Mouse (Mus musculus) ES-Bruce4 (cell line): ENCODE data around the gene Abcd3. TPM values are rescaled to one million over a fixed set of nuclear protein-coding genes. Genes with fewer than 3 reads are reported as not detected.

ENCODE experiments used
- H3K27ac ChIP-seq: 2 replicates; pipeline ENCODE4 v1.5.1; 2012; ENCODE audit warnings: low read length, inconsistent platforms; ENCODE audit not compliant: insufficient read depth
- H3K27me3 ChIP-seq: 2 replicates; pipeline ENCODE4 v1.6.1; 2012; ENCODE audit warnings: mild to moderate bottlenecking, low read length, inconsistent platforms; ENCODE audit not compliant: control insufficient read depth, poor library complexity, insufficient read depth, severe bottlenecking
- H3K36me3 ChIP-seq: 2 replicates; pipeline ENCODE4 v1.6.1; 2012; ENCODE audit warnings: inconsistent platforms, mild to moderate bottlenecking, low read length, moderate library complexity; ENCODE audit not compliant: control insufficient read depth, poor library complexity, insufficient read depth, severe bottlenecking
- H3K4me1 ChIP-seq: one replicate; pipeline ENCODE4 v1.8.1; 2011; ENCODE audit warnings: low read length; ENCODE audit not compliant: control insufficient read depth, insufficient read depth
- H3K4me3 ChIP-seq: 2 replicates; pipeline ENCODE4 v1.5.1; 2011; ENCODE audit warnings: low read depth, mild to moderate bottlenecking, low read length
- H3K9ac ChIP-seq: 2 replicates; pipeline ENCODE4 v1.6.1; 2012; ENCODE audit warnings: low read depth, mild to moderate bottlenecking, inconsistent platforms; ENCODE audit not compliant: poor library complexity, severe bottlenecking
- H3K9me3 ChIP-seq: replicated peaks from 2 replicates; pipeline ENCODE4 v1.6.1; 2012; ENCODE audit warnings: mild to moderate bottlenecking, low read length, inconsistent platforms; ENCODE audit not compliant: control insufficient read depth, poor library complexity, insufficient read depth, severe bottlenecking
- CTCF ChIP-seq: IDR thresholded peaks from one replicate; pipeline ENCODE4 v1.8.1; 2011; ENCODE audit warnings: low read depth, low read length
- EP300 ChIP-seq: IDR thresholded peaks from 2 replicates; pipeline ENCODE4 v1.6.1; 2011; ENCODE audit warnings: low read depth, low read length; ENCODE audit not compliant: insufficient read depth
- POLR2A ChIP-seq: IDR thresholded peaks from one replicate; pipeline ENCODE4 v1.8.1; 2011; ENCODE audit warnings: low read length; ENCODE audit not compliant: insufficient read depth
- polyA plus RNA-seq: library from polyadenylated mRNA; stranded (reverse); fragments of >200 nt; gene quantifications from 2 replicates; pipeline ENCODE4 v1.2.4, GENCODE M21; 2011; ENCODE audit warnings: low read depth; ENCODE audit not compliant: missing spikeins, insufficient read depth, insufficient read length

Gene Abcd3
- polyA plus RNA-seq, 1 experiment: 33.1 TPM

GRCm38 (mm10) chr3:121814413-121814864 is 663 bp downstream of the Abcd3 start:
- peaks cover 3% of the 10 kb centered on the region for H3K4me1 ChIP-seq
- no peaks in the 10 kb centered on the region for H3K9me3 ChIP-seq
- peak overlapping the region; percentile 74 for H3K27ac ChIP-seq
- TF ChIP-seq POLR2A: no peak
- TF ChIP-seq CTCF: no peak
- no peak for TF ChIP-seq EP300
- H3K36me3 ChIP-seq: no peaks in the 10 kb centered on the region
- H3K27me3 ChIP-seq: no peaks in the 10 kb centered on the region
- H3K9ac ChIP-seq: peak overlapping the region; percentile 90
- H3K4me3 ChIP-seq: peak overlapping the region; percentile 100

- Histone ChIP-seq H3K9ac (peak overlapping the region; percentile 90), H3K36me3 (no peaks in the 10 kb centered on the region), H3K4me1 (peaks cover 3% of the 10 kb centered on the region), H3K27me3 (no peaks in the 10 kb centered on the region), H3K27ac (no peak overlapping the region), H3K4me3 (no peak overlapping the region), H3K9me3 (no peaks in the 10 kb centered on the region)
- TF ChIP-seq CTCF (no peak), POLR2A (no peak), EP300 (no peak)
These were observed 1.3 kb downstream of the Abcd3 start for GRCm38 (mm10) chr3:121813834-121814233.

DNA sequence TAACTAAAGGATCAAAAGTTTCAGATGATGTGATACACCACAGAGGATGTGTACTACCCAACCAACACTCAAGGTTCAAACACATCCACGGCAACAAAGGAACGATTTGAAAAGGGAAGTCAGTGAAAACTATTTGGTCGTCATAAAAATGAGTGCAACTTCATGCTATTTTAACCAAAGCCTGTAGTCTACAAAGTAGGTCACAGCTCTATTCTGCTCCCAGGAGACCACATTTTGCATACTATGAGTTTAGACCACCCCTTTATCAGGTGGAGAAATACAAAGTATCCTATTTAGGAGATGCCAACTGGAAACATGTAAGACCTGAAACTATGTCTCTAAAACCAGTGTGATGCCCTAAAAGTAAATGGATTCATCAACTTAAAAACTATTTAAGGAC is 6.9 kb downstream of the Abcd3 start:
- TF ChIP-seq EP300 (no peak), CTCF (no peak), POLR2A (no peak)
- Histone ChIP-seq H3K9me3 (no peaks in the 10 kb centered on the region), H3K27me3 (no peaks in the 10 kb centered on the region), H3K27ac (no peak overlapping the region), H3K4me3 (no peak overlapping the region), H3K9ac (no peak overlapping the region), H3K4me1 (peaks cover 3% of the 10 kb centered on the region), H3K36me3 (no peaks in the 10 kb centered on the region; the same call in 1 of the 2 replicates)

DNA sequence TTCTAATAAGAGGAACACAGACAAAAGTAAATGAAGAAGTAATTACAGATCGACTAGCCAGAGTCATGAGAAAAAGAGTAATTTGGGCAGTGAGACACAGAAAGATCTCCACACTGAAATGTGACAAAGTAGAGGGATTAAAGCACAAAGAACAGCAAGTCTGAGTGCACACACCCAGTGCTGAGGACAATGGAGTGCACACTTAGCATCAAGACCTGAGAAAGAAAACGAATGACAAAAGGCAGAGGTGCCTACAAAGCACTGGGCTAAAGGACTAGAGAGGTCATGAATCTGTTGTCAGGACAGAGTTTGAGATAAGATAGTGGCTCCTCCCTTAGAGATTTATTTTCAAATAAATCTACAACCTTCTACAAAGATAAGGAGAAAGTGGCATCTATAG is 20.9 kb downstream of the Abcd3 start:
- no peaks in the 10 kb centered on the region for H3K27me3 ChIP-seq
- H3K36me3 ChIP-seq: no peaks in the 10 kb centered on the region
- H3K4me1 ChIP-seq: peaks cover 3% of the 10 kb centered on the region
- H3K27ac ChIP-seq: peak overlapping the region; percentile 93
- no peak overlapping the region for H3K9ac ChIP-seq
- TF ChIP-seq POLR2A (no peak), EP300 (no peak), CTCF (no peak)
- H3K4me3 ChIP-seq: no peak overlapping the region
- no peaks in the 10 kb centered on the region for H3K9me3 ChIP-seq

DNA sequence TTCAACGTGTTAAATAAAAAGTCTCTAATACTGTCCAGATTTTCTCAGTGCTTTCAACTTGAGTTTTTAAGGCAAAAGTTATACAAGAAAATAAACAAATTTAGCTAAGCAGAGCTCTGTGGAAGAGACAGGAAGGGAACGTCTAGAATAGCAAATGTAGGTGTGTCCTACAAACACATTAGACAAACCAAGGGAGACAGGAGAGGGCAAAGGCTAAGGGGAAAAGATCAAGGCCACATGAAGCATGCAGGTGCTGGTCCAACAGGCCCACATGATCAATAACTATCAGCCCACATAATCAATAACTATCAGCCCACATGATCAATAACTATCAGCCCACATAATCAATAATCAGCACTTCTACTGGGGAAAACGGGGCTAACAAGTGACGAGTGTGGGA is 22.9 kb downstream of the Abcd3 start:
- H3K9ac ChIP-seq: no peak overlapping the region
- TF ChIP-seq EP300 (no peak), POLR2A (no peak), CTCF (no peak)
- peaks cover 3% of the 10 kb centered on the region for H3K4me1 ChIP-seq
- H3K4me3 ChIP-seq: no peak overlapping the region
- H3K27ac ChIP-seq: no peak overlapping the region
- H3K27me3 ChIP-seq: no peaks in the 10 kb centered on the region
- no peaks in the 10 kb centered on the region for H3K36me3 ChIP-seq
- no peaks in the 10 kb centered on the region for H3K9me3 ChIP-seq

DNA sequence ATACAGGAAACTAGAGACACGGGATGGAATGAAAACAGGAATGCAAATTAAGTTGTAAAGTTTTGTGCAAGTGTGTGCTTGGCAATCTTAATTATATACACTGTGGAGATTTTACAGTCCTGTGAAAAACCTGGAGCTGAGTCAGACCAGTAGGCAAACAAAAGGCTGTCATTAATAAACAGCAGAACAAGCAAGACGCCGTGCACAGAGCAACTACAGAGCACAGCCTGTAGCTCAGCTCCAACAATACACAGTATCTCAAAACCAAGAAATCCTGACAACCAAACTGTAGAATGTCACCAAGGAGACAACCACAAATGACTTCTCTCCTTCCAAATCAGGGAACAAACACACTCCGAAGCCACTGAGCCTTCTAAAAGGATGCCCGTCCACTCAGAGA is 24.7 kb downstream of the Abcd3 start:
- Histone ChIP-seq H3K27ac (no peak overlapping the region), H3K4me3 (no peak overlapping the region), H3K36me3 (no peaks in the 10 kb centered on the region), H3K27me3 (no peaks in the 10 kb centered on the region), H3K9me3 (no peaks in the 10 kb centered on the region), H3K9ac (no peak overlapping the region), H3K4me1 (peaks cover 2% of the 10 kb centered on the region)
- no peak for TF ChIP-seq CTCF
- TF ChIP-seq EP300: no peak
- TF ChIP-seq POLR2A: no peak
